Mouse (Mus musculus) neural tube, embryonic 13.5 days (tissue): ENCODE results near the gene Lgals3bp. TPM values are rescaled to one million over a fixed set of nuclear protein-coding genes. Genes with fewer than 3 reads are reported as not detected.

Experiments
- ATAC-seq: fragments of 200-750 bp; cut with Nextera tagmentation; 2 replicates; pipeline ENCODE4 v1.8.0; 2017; ENCODE audit warnings: low read depth, mild to moderate bottlenecking, moderate TSS enrichment, moderate library complexity
- H3K27ac ChIP-seq: fragments of 300-500 bp; sonication (generic); replicated peaks from 2 replicates; pipeline ENCODE4 v1.5.1; 2015; ENCODE audit warnings: moderate library complexity, mild to moderate bottlenecking, inconsistent platforms
- H3K27me3 ChIP-seq: fragments of 300-500 bp; sonication (generic); 2 replicates; pipeline ENCODE4 v1.6.1; 2015; ENCODE audit warnings: mild to moderate bottlenecking, inconsistent platforms
- H3K36me3 ChIP-seq: fragments of 300-500 bp; sonication (generic); 2 replicates; pipeline ENCODE4 v1.6.1; 2015; ENCODE audit warnings: mild to moderate bottlenecking, inconsistent platforms
- H3K4me1 ChIP-seq: fragments of 300-500 bp; sonication (generic); replicated peaks from 2 replicates; pipeline ENCODE4 v1.6.1; 2015; ENCODE audit warnings: inconsistent platforms
- H3K4me2 ChIP-seq: fragments of 300-500 bp; sonication (generic); 2 replicates; pipeline ENCODE4 v1.6.1; 2015; ENCODE audit warnings: inconsistent platforms, mild to moderate bottlenecking, moderate library complexity
- H3K4me3 ChIP-seq: fragments of 300-500 bp; sonication (generic); 2 replicates; pipeline ENCODE4 v1.5.1; 2015; ENCODE audit warnings: mild to moderate bottlenecking, inconsistent platforms
- H3K9ac ChIP-seq: fragments of 300-500 bp; sonication (generic); 2 replicates; pipeline ENCODE4 v1.6.1; 2015; ENCODE audit warnings: moderate library complexity, mild to moderate bottlenecking, inconsistent platforms
- H3K9me3 ChIP-seq: fragments of 300-500 bp; sonication (generic); 2 replicates; pipeline ENCODE4 v1.6.1; 2016; ENCODE audit warnings: inconsistent platforms
- WGBS: fragments of 180-500 bp; shearing (Covaris S2); methylation state at CpG from one replicate; pipeline ENCODE4 v1.1.7; 2015; 5-methylcytosine and 5-hydroxymethylcytosine counted together
- polyA plus RNA-seq: library from polyadenylated mRNA; unstranded; fragments of >200 nt; fragmentation: Nextera tagmentation; extraction: Ambion mirVana; gene quantifications from 2 replicates; pipeline ENCODE4 v1.2.1, GENCODE M21; 2015

Gene Lgals3bp
- polyA plus RNA-seq, 1 experiment from 2014 or later: 4.2 TPM

DNA sequence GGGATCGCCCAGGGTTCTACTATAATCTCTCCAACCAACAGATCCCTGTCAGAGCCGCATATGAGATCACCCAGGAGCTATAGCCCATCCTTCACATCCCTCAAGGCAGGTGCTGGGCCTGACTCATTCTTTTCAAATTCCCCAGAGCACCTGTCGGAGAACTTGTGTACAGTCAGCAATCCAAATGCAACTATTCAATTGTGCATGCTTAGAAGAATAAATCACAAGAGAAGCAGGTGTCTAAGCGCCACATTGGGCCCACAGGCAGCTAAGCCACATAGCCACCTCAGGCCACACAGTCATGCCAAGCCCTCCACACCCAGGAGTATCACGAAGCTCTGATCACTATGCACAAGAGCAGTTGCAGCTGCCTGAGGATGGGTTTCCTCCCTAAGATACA lies 52.4 kb downstream of the Lgals3bp start:
- no peak overlapping the region for H3K9ac ChIP-seq
- H3K4me3 ChIP-seq: no peak overlapping the region
- no peak for ATAC-seq
- no peaks in the 10 kb centered on the region for H3K27me3 ChIP-seq
- H3K36me3 ChIP-seq: no peaks in the 10 kb centered on the region
- H3K27ac ChIP-seq: no peak overlapping the region
- peaks cover 64% of the 10 kb centered on the region for H3K4me1 ChIP-seq
- WGBS: 84% methylated on average over 5 of the region's 5 CpGs
- H3K9me3 ChIP-seq: no peaks in the 10 kb centered on the region
- no peak overlapping the region for H3K4me2 ChIP-seq

GRCm38 (mm10) chr11:118348877-118349276 lies 53.0 kb downstream of the Lgals3bp start:
- Histone ChIP-seq H3K27me3 (no peaks in the 10 kb centered on the region), H3K4me1 (peaks cover 60% of the 10 kb centered on the region), H3K36me3 (no peaks in the 10 kb centered on the region), H3K9ac (no peak overlapping the region), H3K9me3 (no peaks in the 10 kb centered on the region), H3K4me2 (no peak overlapping the region), H3K27ac (no peak overlapping the region), H3K4me3 (no peak overlapping the region)
- WGBS: 73% methylated on average over 5 of the region's 5 CpGs
- no peak for ATAC-seq

DNA sequence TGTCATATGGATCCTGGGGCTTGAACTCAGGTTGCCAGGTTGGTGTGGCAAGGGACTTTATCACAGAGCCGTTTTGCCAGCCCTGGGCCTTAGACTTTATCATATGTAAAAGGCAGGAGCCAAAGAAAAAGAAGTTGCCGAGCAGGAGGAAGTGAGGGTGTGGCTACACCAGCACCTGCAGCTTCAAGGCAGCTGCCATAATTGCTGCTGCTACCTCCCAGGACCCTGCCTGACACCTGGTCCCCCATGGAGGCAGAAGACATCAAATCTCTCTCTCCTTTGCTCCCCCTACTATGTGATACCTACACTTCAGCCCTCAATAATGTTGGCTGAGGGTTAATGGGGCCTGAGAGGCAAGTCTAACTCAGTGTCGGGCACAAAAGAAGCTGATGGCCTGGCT lies 53.5 kb downstream of the Lgals3bp start:
- no peak for ATAC-seq
- 68% methylated on average over 3 of the region's 3 CpGs for WGBS
- Histone ChIP-seq H3K4me3 (no peak overlapping the region), H3K27ac (no peak overlapping the region), H3K9me3 (no peaks in the 10 kb centered on the region), H3K4me2 (no peak overlapping the region), H3K27me3 (no peaks in the 10 kb centered on the region), H3K9ac (no peak overlapping the region), H3K4me1 (peaks cover 60% of the 10 kb centered on the region), H3K36me3 (no peaks in the 10 kb centered on the region)

- no peaks in the 10 kb centered on the region for H3K36me3 ChIP-seq
- no peak overlapping the region for H3K27ac ChIP-seq
- no peak for ATAC-seq
- no peak overlapping the region for H3K4me3 ChIP-seq
- no peaks in the 10 kb centered on the region for H3K9me3 ChIP-seq
- peaks cover 59% of the 10 kb centered on the region for H3K4me1 ChIP-seq
- no peak overlapping the region for H3K9ac ChIP-seq
- no peaks in the 10 kb centered on the region for H3K27me3 ChIP-seq
- WGBS: 88% methylated on average over 12 of the region's 12 CpGs
- no peak overlapping the region for H3K4me2 ChIP-seq
These were observed 54.0 kb downstream of the Lgals3bp start for GRCm38 (mm10) chr11:118347911-118348310.

GRCm38 (mm10) chr11:118347391-118347790 lies 54.5 kb downstream of the Lgals3bp start:
- Histone ChIP-seq H3K4me3 (no peak overlapping the region), H3K4me1 (peaks cover 59% of the 10 kb centered on the region), H3K27ac (no peak overlapping the region), H3K36me3 (no peaks in the 10 kb centered on the region), H3K4me2 (no peak overlapping the region), H3K27me3 (no peaks in the 10 kb centered on the region), H3K9me3 (no peaks in the 10 kb centered on the region), H3K9ac (no peak overlapping the region)
- no peak for ATAC-seq
- WGBS: 94% methylated on average over 2 of the region's 2 CpGs

- H3K9ac ChIP-seq: no peak overlapping the region
- ATAC-seq: no peak
- H3K4me2 ChIP-seq: no peak overlapping the region
- H3K27me3 ChIP-seq: no peaks in the 10 kb centered on the region
- no peak overlapping the region for H3K4me3 ChIP-seq
- no peaks in the 10 kb centered on the region for H3K9me3 ChIP-seq
- 77% methylated on average over 8 of the region's 8 CpGs for WGBS
- H3K4me1 ChIP-seq: peaks cover 66% of the 10 kb centered on the region
- no peaks in the 10 kb centered on the region for H3K36me3 ChIP-seq
- H3K27ac ChIP-seq: no peak overlapping the region
These were observed 55.3 kb downstream of the Lgals3bp start for GRCm38 (mm10) chr11:118346395-118347096.

- 0 out of 2 replicates have a peak, but pooled peaks have one; percentile 42 for ATAC-seq
- peak overlapping the region; percentile 23; the same call in 1 of the 2 replicates for H3K27ac ChIP-seq
These were observed 56.2 kb downstream of the Lgals3bp start for GRCm38 (mm10) chr11:118345693-118346092.

GRCm38 (mm10) chr11:118343629-118344028 lies 58.3 kb downstream of the Lgals3bp start:
- Histone ChIP-seq H3K27ac (no peak overlapping the region), H3K4me1 (peaks cover 57% of the 10 kb centered on the region), H3K4me2 (no peak overlapping the region), H3K9ac (no peak overlapping the region), H3K36me3 (no peaks in the 10 kb centered on the region), H3K27me3 (no peaks in the 10 kb centered on the region), H3K9me3 (no peaks in the 10 kb centered on the region), H3K4me3 (no peak overlapping the region)
- ATAC-seq: no peak
- WGBS: 75% methylated on average over 2 of the region's 2 CpGs

More at GRCm38 (mm10) chr11:118345693-118346092, 56.2 kb downstream of the Lgals3bp start:
- 49% methylated on average over 4 of the region's 4 CpGs for WGBS
- Histone ChIP-seq H3K36me3 (no peaks in the 10 kb centered on the region), H3K9me3 (no peaks in the 10 kb centered on the region), H3K4me2 (no peak overlapping the region), H3K4me3 (no peak overlapping the region), H3K4me1 (peaks cover 70% of the 10 kb centered on the region), H3K9ac (no peak overlapping the region), H3K27me3 (no peaks in the 10 kb centered on the region)

Other genes with a start within 250 kb of the Lgals3bp start
- gene Cyth1, start 153.5 kb downstream of the Lgals3bp start, polyA plus RNA-seq: 24.4 and 25.2 TPM in 2 replicates
- gene Usp36, start 111.8 kb downstream of the Lgals3bp start, polyA plus RNA-seq: 15.6 and 17.9 TPM in 2 replicates
- 0.13 TPM in 1 of 2 replicates, not detected in the other for gene Cep295nl, start 59.6 kb downstream of the Lgals3bp start, polyA plus RNA-seq
- 56.4 and 57.5 TPM in 2 replicates for gene Timp2, start 46.4 kb downstream of the Lgals3bp start, polyA plus RNA-seq
- 25.7 and 28.2 TPM in 2 replicates for gene Cant1, start 17.0 kb upstream of the Lgals3bp start, polyA plus RNA-seq
- gene C1qtnf1, start 26.1 kb upstream of the Lgals3bp start, polyA plus RNA-seq: 4.4 and 4.8 TPM in 2 replicates
- 8.1 and 10.0 TPM in 2 replicates for gene Engase, start 74.7 kb upstream of the Lgals3bp start, polyA plus RNA-seq